Mouse (Mus musculus) myocyte (in vitro differentiated cells): Measurements from ENCODE around the gene Adgrg1.

Experiments used
- CEBPB ChIP-seq: IDR thresholded peaks from 2 replicates; pipeline ENCODE4 v1.6.1; 2011; ENCODE audit warnings: mild to moderate bottlenecking, moderate library complexity; ENCODE audit not compliant: poor library complexity, insufficient read depth, severe bottlenecking
- E2F4 ChIP-seq: IDR thresholded peaks from one replicate; pipeline ENCODE4 v1.6.1; 2011; ENCODE audit warnings: mild to moderate bottlenecking, control low read depth, moderate library complexity; ENCODE audit not compliant: insufficient read depth
- MAX ChIP-seq: IDR thresholded peaks from one replicate; pipeline ENCODE4 v1.6.1; 2011; ENCODE audit warnings: low read depth, mild to moderate bottlenecking, control low read depth
- MYOD1 ChIP-seq, 3 experiments: IDR thresholded peaks; one replicate each; pipeline ENCODE4 v1.6.1; 2011; ENCODE audit warnings: control low read depth in 2 of 3, low read depth in 2 of 3, mild to moderate bottlenecking in 2 of 3, moderate library complexity in 1 of 3; ENCODE audit not compliant: insufficient read length in 2 of 3, control insufficient read depth in 1 of 3
- MYOG ChIP-seq, 3 experiments: IDR thresholded peaks; one replicate each; pipeline ENCODE4 v1.6.1; 2011; ENCODE audit warnings: control low read depth in 2 of 3, low read depth in 2 of 3, mild to moderate bottlenecking in 2 of 3; ENCODE audit not compliant: insufficient read length in 2 of 3, control insufficient read depth in 1 of 3, insufficient read depth in 1 of 3
- POLR2A ChIP-seq: IDR thresholded peaks from one replicate; pipeline ENCODE4 v1.6.1; 2011; ENCODE audit warnings: low read depth, mild to moderate bottlenecking, control low read depth, moderate library complexity; ENCODE audit not compliant: insufficient read length
- POLR2AphosphoS2 ChIP-seq: IDR thresholded peaks from one replicate; pipeline ENCODE4 v1.6.1; 2011; ENCODE audit warnings: low read depth, control low read depth; ENCODE audit not compliant: insufficient read length
- SRF ChIP-seq: IDR thresholded peaks from one replicate; pipeline ENCODE4 v1.6.1; 2011; ENCODE audit warnings: low read depth; ENCODE audit not compliant: control insufficient read depth, insufficient read length
- TCF12 ChIP-seq: IDR thresholded peaks from one replicate; pipeline ENCODE4 v1.6.1; 2011; ENCODE audit warnings: mild to moderate bottlenecking, control low read depth; ENCODE audit not compliant: poor library complexity, insufficient read depth, severe bottlenecking
- TCF3 ChIP-seq: IDR thresholded peaks from one replicate; pipeline ENCODE4 v1.6.1; 2011; ENCODE audit warnings: low read depth, control low read depth; ENCODE audit not compliant: insufficient read length
- USF1 ChIP-seq: IDR thresholded peaks from one replicate; pipeline ENCODE4 v1.6.1; 2011; ENCODE audit warnings: low read depth, mild to moderate bottlenecking, control low read depth, moderate library complexity

- TF ChIP-seq POLR2A (no peak), MAX (no peak), TCF12 (no peak), E2F4 (no peak), CEBPB (no peak), USF1 (no peak), POLR2AphosphoS2 (no peak), SRF (no peak), MYOG (IDR thresholded peaks at IDR 0.05; ENCODE audit: control insufficient read depth in 1 of 3, insufficient read depth in 1 of 3, insufficient read length in 2 of 3, low read depth in 2 of 3) (no peak), MYOD1 (IDR thresholded peaks at IDR 0.05; ENCODE audit: control insufficient read depth in 1 of 3, insufficient read length in 2 of 3, low read depth in 2 of 3) (no peak), TCF3 (no peak)
Observed at GRCm38 (mm10) chr8:95056414-95056813, 81.9 kb downstream of the Adgrg1 start.
